Comparison of ENCODE assay signal across 37 mouse cellular contexts in the genomic region with DNA sequence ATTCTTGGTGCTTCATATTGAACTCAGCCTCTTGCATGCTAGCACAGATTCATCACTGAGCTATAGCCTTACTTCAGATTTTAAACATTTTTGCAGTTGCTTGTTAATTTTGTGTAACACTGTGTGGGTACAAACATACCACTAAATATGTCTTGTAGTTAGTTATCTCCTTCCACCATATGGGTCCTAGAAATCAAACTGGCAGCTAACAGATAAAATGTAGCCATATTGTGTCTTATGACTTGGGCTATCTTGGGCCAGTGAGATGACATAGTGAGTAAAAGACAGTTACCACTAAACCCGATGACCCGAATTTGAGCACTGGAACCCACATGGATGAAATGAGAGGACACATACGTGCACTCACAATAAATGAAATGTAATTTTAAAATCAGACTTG. TPM values are rescaled to one million over a fixed set of nuclear protein-coding genes. Genes with fewer than 3 reads are reported as not detected.
DNase-seq lines count a peak whose midpoint lies in the region; ATAC-seq and TF ChIP-seq lines count a peak whose summit lies in the region.
"Had no signal": no experiment of that assay in that cellular context is flagged by ENCODE, and none has a peak within 500 bp of the region (broad histone marks: within the 10 kb centered on the region; RNA-seq: fewer than 3 reads in every experiment).

No protein-coding gene starts in this region.

- TF ChIP-seq CTCF in liver, postnatal 0 days (IDR thresholded peaks at IDR 0.05; ENCODE audit: low read depth): no peak

- H3K4me2 ChIP-seq in liver, embryonic 12.5 days: peak overlapping the region; percentile 49
- H3K4me2 ChIP-seq in liver, postnatal 0 days (ENCODE audit: low read depth, low read length): no peak overlapping the region
- H3K4me2 ChIP-seq: heart, embryonic 12.5 days; limb, embryonic 15.5 days; lung, embryonic 15.5 days; midbrain, embryonic 13.5 days; stomach, embryonic 15.5 days had no signal

- peaks cover 57% of the 10 kb centered on the region for H3K4me1 ChIP-seq in liver, embryonic 12.5 days
- H3K4me1 ChIP-seq in liver, postnatal 0 days (ENCODE audit: insufficient read depth): no peaks in the 10 kb centered on the region
- H3K4me1 ChIP-seq: heart, embryonic 12.5 days; hindbrain, embryonic 10.5 days; limb, embryonic 10.5 days; limb, embryonic 15.5 days; lung, embryonic 15.5 days; stomach, embryonic 15.5 days had no signal

- no peaks in the 10 kb centered on the region for H3K9me3 ChIP-seq in liver, embryonic 12.5 days (replicated peaks)
- no peaks in the 10 kb centered on the region for H3K9me3 ChIP-seq in liver, postnatal 0 days (ENCODE audit: low read length)
- H3K9me3 ChIP-seq: heart, embryonic 12.5 days; limb, embryonic 10.5 days; lung, embryonic 15.5 days; midbrain, embryonic 13.5 days; stomach, embryonic 15.5 days had no signal

- DNase-seq in brain, adult 2 months (ENCODE audit: low read depth, low spot score): peak; percentile 20
- DNase-seq in c-Kit-positive CD71-positive TER-119-positive erythroid progenitor cells, embryonic 14.5 days (ENCODE audit: low spot score): peak; percentile 73
- DNase-seq in liver, postnatal 0 days: no peak
- no peak for DNase-seq in gastrocnemius, adult 18-20 months (ENCODE audit: low spot score)
- DNase-seq in layer of hippocampus, adult 18-20 months (ENCODE audit: low spot score in 2 of 2): no peak
- no peak for DNase-seq in right cerebral cortex, adult 2 months (ENCODE audit: low spot score in 2 of 2)
- DNase-seq: adrenal gland, adult 8-10 months; B cell, adult 2 months; cerebellum, adult 2 months; cerebellum, postnatal 25 days; forebrain, postnatal 0 days; gastrocnemius, postnatal 25 days; kidney, adult 8-10 months; kidney, postnatal 4 days; layer of hippocampus, adult 9-11 months; right cerebral cortex, postnatal 25 days had no signal

- H3K27ac ChIP-seq in liver, embryonic 12.5 days: peak overlapping the region; percentile 80
- H3K27ac ChIP-seq in liver, postnatal 0 days (ENCODE audit: low read depth): no peak overlapping the region
- H3K27ac ChIP-seq: hindbrain, embryonic 10.5 days; kidney, postnatal 0 days; limb, embryonic 10.5 days; limb, embryonic 15.5 days; lung, embryonic 15.5 days; midbrain, embryonic 13.5 days; stomach, embryonic 15.5 days had no signal

- peak; percentile 93 for ATAC-seq in liver, embryonic 12.5 days
- peak; percentile 80 for ATAC-seq in liver, postnatal 0 days
- ATAC-seq in cerebellum, adult (ENCODE audit: insufficient number of reproducible peaks, low FRiP score, low TSS enrichment): no peak
- ATAC-seq: forebrain, postnatal 0 days; hindbrain, embryonic 16.5 days; midbrain, embryonic 13.5 days had no signal

- 42% methylated on average over 3 of the region's 3 CpGs for WGBS in liver, embryonic 12.5 days (ENCODE audit: insufficient replicate concordance)
- WGBS in liver, postnatal 0 days (ENCODE audit: insufficient replicate concordance): 54% methylated on average over 3 of the region's 3 CpGs

- no peaks in the 10 kb centered on the region for H3K27me3 ChIP-seq in liver, embryonic 12.5 days (replicated peaks)
- H3K27me3 ChIP-seq in liver, postnatal 0 days (ENCODE audit: insufficient read depth, low read length): no peaks in the 10 kb centered on the region
- H3K27me3 ChIP-seq: heart, embryonic 12.5 days; limb, embryonic 15.5 days; lung, embryonic 15.5 days; midbrain, embryonic 13.5 days; stomach, embryonic 15.5 days had no signal

- peaks cover 81% of the 10 kb centered on the region for H3K36me3 ChIP-seq in liver, embryonic 12.5 days
- H3K36me3 ChIP-seq in liver, postnatal 0 days (replicated peaks; ENCODE audit: insufficient read depth, low read length): peaks cover 65% of the 10 kb centered on the region

- 0 out of 2 replicates have a peak overlapping the region, but pooled peaks have one; percentile 14 for H3K4me3 ChIP-seq in liver, embryonic 12.5 days
- H3K4me3 ChIP-seq in liver, postnatal 0 days (ENCODE audit: low read depth, low read length): no peak overlapping the region
- H3K4me3 ChIP-seq: heart, embryonic 12.5 days; hindbrain, embryonic 10.5 days; limb, embryonic 10.5 days; limb, embryonic 15.5 days; lung, embryonic 15.5 days; midbrain, embryonic 13.5 days; stomach, embryonic 15.5 days had no signal

- TF ChIP-seq EP300 in liver, postnatal 0 days (IDR thresholded peaks at IDR 0.05; ENCODE audit: low read depth): peak; percentile 92

- H3K9ac ChIP-seq in liver, embryonic 12.5 days: no peak overlapping the region
- H3K9ac ChIP-seq in liver, postnatal 0 days (replicated peaks): no peak overlapping the region
- H3K9ac ChIP-seq: forebrain, postnatal 0 days; heart, embryonic 12.5 days; limb, embryonic 15.5 days; lung, embryonic 15.5 days; midbrain, embryonic 13.5 days; stomach, embryonic 15.5 days had no signal

RNA-seq across cellular contexts. Expression of gene Ppp2ca, which starts 17.0 kb away (rescaled TPM):
- polyA plus RNA-seq in liver, embryonic 12.5 days (2016; fragmentation: Nextera tagmentation; extraction: Ambion mirVana): 59.1 and 60.2 TPM in 2 replicates
- 23.2 and 24.3 TPM in 2 replicates for polyA plus RNA-seq in liver, postnatal 0 days (2015; fragmentation: Nextera tagmentation; extraction: Ambion mirVana)
- total RNA-seq in gastrocnemius, adult 18-20 months (2021): 10 to 100 TPM; 38.8 to 50.3 TPM
- 100 to 1,000 TPM; 107 to 108 TPM for total RNA-seq in layer of hippocampus, adult 18-20 months (2021)

RNA-seq across cellular contexts. Expression of gene Olfr1373, which starts 29.8 kb away (rescaled TPM):
- polyA plus RNA-seq in liver, embryonic 12.5 days (2016; fragmentation: Nextera tagmentation; extraction: Ambion mirVana): not detected in 2 replicates
- polyA plus RNA-seq in liver, postnatal 0 days (2015; fragmentation: Nextera tagmentation; extraction: Ambion mirVana): not detected in 2 replicates
- not detected for total RNA-seq in gastrocnemius, adult 18-20 months (2021)
- not detected for total RNA-seq in layer of hippocampus, adult 18-20 months (2021)
- total RNA-seq: adrenal gland, adult 8-10 months; adrenal gland, postnatal 4 days; ES-E14; forebrain, postnatal 0 days; gastrocnemius, postnatal 25 days; left cerebral cortex, postnatal 10 days; monocyte, adult 5-6 weeks had no signal
- polyA plus RNA-seq: cerebellum, adult 2 months; embryonic facial prominence, embryonic 11.5 days; forebrain, embryonic 11.5 days; forebrain, postnatal 0 days; heart, embryonic 12.5 days; heart, postnatal 0 days; hindbrain, embryonic 10.5 days; hindbrain, embryonic 16.5 days; intestine, embryonic 14.5 days; kidney, postnatal 0 days; limb, embryonic 10.5 days; limb, embryonic 15.5 days; lung, embryonic 15.5 days; midbrain, embryonic 13.5 days; neural tube, embryonic 14.5 days; stomach, embryonic 15.5 days; urinary bladder, adult 2 months had no signal

Comparison
In these comparisons a context has a peak if more than half of its experiments do, and no peak if none do; other contexts are left out.
1. DNase-seq: peak in brain, adult 2 months (single experiment) and c-Kit-positive CD71-positive TER-119-positive erythroid progenitor cells, embryonic 14.5 days (single experiment); none in liver, postnatal 0 days (single experiment), gastrocnemius, adult 18-20 months (single experiment), layer of hippocampus, adult 18-20 months (0 of 2) and right cerebral cortex, adult 2 months (0 of 2).